Mouse (Mus musculus): ENCODE data around the gene Esam. TPM values are rescaled to one million over a fixed set of nuclear protein-coding genes. Genes with fewer than 3 reads are reported as not detected.

Esam gene
- total RNA-seq, 2 experiments from 2014 or later, result 88.8 to 91.3 TPM

GRCm38 (mm10) chr9:37530888-37531705, 3.2 kb downstream of the Esam start:
- DNase-seq, result peak; percentile 73

- DNase-seq, result no peak
Observed at GRCm38 (mm10) chr9:37536851-37537250, 9.0 kb downstream of the Esam start.

GRCm38 (mm10) chr9:37537658-37538250, 9.9 kb downstream of the Esam start:
- no peak for DNase-seq

DNA sequence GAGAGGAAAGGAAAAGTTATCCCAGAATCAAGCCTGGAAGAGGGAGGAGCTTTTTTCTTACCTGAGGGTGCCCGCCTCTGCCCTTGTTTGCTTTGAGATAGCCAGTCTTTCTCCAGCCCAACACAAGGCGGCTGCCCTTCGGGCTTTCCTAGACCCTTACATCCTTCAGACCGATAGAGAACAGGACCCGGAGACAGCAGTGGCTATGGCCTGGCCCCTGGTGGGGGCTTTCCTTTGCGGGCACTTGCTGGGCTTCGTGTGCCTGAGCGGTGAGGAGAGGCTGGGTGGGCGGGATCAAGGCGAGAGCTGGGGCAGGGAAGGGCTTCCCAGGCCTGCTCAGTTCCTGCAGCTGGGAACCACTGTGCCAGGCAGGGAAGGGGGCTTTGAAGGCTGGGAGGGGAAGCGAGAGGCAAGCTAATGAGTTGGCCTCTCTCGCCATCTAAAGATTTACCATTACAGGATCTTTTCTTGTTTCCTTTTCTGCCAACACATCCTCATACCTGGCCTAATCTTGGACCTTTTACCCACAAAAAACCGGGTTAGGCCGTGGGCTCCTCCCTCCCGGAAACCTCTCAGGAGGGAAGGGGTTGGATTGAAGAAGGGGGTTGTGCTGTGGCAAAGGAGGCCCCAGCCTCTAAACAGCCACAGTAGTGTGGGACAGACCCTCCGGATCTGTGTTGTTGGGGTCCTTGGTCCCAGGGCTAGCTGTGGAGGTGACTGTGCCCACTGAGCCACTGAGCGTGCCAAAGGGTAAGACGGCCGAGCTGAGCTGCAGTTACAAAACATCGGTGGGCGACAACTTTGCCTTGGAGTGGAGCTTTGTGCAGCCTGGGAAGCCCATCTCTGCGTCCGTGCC, 11.5 kb downstream of the Esam start, which contains the start of gene Vsig2:
Vsig2 (plus strand) TSS at position 86 of the 856 bp plus-strand sequence.
- no peak for DNase-seq

DNA sequence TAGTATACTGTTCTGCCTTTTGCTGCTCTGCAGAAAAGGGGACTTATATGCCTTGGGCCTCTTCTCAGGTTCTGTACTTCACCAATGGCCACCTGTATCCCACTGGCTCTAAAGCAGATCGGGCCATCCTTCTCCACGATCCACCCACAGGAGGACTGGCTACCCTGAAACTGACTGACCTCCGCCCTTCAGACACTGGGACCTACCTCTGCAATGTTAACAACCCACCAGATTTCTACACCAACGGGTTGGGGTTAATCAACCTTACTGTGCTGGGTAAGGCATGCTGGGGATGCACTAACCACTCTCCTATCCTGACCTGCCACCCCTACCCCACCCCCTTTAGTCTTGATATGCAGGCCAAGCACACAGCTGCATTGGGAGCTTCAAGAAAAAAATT, 12.3 kb downstream of the Esam start:
- DNase-seq, result no peak

DNA sequence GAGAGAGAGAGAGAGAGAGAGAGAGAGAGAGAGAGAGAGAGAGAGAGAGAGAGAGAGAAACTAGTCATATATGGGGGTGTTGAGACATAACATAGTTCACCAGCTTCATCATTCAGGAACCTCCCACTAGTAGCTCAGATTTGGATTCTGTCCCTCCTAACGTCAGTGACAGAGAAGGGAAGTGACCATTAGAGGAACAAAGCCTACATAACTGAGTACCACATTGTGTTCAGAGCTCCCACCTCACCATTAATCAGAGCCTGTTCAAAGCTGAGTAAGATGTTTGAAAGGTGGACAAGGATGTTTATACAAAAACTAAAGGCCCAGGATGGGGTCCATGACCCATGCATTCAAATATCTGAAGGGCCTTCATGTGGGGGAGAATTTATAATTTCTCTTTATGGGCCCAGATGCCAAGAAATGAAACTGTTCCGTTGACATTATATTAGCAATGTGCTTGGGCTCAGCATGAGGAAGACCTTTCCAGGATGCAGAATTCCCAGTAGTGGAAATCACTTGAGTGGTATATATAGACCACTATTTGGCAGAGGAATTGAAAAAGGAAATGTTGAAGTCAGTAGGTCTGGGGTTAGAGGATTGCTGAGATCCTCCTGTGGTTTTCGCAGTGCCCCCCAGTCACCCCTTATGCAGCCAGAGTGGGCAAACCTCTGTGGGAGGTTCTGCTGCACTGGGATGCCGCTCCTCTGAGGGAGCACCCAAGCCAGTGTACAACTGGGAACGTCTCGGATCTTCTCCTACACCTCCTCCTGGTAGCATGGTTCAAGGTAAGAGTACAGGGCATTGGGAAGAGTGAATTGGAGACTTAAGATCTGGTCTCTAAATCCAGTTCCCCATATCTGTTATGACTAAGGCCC, 13.1 kb downstream of the Esam start:
- DNase-seq, result no peak

DNA sequence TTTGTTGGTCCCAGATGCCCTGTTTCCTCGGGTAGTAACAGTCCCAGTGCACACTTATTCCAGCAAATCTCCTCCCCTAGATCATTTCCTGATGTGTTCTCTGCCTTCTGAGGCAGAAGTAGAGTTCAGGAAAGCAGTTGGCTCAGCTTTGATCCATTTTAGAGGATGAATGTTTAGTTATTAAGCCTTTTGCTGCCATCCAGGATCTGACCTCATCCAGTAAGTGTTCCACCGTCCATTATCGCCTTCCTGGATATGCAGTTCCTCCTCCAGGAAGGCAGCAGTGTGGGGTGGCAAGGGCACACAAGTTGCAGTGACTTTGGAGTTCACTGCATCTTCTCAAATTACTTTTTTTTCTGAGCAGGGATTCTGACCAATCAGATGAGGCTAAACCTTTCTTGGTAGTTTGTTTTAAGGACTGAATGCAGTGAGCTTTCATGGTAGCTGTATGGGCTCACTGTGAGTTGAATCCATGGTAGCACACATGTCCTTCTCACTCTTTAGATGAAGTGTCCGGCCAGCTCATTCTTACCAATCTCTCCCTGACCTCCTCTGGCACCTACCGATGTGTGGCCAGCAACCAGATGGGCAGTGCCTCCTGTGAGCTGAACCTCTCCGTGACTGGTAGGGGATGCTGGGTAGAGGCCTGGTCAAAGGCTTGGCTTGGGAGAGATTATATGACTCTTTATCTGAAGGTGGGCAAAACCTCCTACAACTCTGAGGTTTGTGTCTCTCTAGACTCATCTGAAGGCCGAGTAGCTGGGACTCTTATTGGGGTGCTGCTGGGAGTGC, 14.2 kb downstream of the Esam start:
- no peak for DNase-seq

DNA sequence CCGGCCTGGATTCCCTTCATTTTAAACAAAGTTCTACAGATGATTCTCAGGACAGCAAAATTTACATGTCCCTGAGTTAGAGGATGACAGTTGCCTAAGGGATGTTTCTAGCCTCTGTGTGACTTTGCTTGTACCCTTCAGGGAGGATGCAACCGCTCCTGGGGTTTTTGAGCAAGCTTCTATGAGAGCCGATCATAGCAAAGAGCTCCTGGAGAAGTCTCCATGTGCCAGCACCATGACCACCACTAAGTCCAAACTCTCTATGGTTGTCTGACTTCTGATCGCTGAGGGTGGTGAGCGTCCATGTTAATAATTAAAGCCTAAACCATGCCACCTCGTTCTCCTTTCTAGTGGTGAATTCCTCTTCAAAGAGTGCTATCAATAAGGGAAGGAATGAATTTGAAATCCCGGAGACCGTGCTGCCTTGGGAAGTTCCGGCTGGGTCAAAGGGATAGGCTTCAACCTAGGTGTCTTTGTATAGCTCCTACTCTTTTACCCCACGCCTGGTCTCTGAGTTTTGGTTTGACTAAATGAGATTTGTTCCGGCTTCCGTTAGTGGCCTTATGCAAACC, 16.1 kb downstream of the Esam start:
- no peak for DNase-seq

DNA sequence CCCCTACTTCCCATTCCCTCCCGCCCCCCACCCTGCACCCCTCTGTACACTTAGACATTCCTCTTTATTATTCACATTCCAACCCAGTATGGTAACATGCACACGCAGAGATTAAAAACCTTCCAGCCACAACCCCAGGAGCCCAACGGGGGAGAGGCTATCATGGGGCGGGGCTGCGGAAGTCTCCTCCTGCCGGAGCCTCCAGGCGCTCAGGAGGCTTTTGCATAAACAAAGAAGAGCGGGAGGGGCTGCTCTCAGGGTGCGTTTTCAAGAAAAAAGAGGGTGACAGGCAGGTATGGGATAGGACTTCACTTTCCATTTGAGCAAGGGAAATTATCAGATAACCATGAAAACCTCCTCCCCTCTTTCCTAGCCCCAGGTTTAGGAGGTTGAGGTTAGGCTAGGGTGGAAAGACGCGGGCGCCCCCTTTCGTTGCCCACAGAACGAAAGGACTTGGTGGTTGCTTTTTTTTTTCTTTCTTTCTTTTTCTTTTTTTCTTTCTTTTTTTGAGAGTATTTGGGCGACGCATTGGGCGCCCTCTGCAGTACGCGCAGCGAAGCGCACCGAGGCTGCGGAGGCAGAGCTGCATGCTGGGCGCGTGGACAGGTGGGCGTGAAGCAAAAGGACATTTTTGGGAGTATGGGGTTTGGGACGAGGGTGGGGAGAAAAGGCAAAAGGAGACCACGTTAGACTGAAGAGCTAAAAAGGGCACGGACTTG, 16.7 kb downstream of the Esam start:
- peak; percentile 79 for DNase-seq

DNA sequence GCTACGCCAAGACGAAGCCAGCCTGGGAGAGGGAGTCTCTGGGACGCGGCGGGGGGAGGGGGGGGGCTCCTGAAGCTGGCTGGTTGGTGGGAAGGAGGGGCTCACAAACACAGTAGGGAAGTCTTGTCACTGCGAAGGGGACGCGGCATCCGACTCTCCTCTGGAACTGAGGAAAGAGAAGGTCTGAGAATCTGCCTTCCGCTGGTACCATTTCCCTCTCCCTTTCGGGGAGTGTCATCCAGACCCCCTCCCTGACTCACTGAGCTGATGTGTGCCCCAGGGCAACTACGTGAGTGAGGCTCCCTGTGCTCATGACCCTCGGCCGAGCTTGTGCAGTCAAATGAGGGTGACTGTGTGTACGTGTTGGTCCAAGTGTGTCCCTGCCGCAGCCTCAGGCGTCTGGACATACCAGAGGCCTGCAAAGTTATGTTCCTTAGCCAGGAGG, 17.3 kb downstream of the Esam start:
- DNase-seq, result no peak

DNA sequence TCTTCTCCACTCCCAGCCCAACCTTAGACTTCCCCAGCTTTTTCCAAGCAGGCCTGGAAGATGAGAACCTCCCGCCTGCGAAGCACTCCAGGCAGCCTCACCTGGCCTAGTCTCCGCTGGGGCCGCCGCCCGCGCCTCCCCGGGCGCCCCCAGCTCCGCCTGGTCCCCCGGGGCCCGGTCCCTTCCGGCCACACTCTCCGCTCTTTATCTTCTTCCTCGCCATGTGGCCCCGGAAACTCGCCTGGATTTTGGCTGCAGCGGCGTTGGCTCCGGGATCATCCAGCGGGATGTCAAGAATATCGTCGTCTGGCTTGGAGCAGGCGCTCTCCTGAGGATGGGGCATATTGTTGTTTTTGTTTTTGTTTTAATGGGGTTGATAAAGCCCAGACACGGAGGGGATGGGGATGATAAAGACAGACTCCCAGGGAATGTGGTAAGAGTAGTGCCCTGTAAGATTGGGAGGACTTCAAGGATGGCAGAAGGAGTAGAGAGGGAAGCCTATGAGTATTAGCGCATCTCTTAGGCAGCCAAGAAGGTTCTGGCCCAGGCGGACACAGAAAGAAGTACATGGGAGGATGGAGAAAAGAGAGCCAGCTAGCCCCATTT, 18.1 kb downstream of the Esam start:
- DNase-seq, result no peak

- no peak for DNase-seq
Observed at GRCm38 (mm10) chr9:37546889-37547288, 19.0 kb downstream of the Esam start.

- no peak for DNase-seq
Observed at GRCm38 (mm10) chr9:37550435-37550834, 22.6 kb downstream of the Esam start.

DNA sequence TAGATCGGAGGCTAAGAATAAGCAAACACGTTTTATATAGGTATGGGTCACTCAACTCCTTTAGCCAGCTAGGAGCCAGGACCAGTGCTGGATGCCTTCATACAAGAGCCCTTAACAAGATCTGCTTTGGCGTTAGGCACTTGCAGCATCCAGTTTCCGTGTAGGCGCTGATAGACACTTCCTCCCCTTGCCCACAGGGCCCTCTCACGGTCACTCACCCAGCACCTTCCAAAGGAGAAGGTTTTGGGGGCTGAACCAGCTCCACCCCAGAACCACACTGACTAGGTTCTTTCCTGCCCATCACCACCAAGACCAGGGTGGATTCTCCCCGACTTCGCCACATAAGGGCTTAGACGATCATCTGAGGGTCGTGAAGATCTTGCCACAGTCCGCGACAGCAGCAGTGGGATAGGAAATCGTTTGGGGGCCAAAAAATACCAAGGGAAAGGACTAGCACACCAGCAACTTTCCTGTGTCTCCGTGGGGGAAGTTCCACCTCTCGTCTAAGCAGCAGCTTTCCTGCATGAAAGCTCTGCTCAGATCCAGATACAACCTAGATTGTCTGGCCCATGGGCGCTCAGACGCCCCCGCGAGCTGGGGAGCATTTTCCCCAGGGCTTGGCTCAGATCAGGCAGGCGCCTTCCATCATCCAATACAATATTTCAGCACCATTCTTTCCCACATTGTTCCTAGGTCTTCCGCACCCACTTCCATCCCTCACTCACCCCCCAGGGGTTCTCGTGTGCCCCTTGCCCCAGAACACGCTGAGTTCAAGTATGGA, 24.1 kb downstream of the Esam start:
- no peak for DNase-seq

DNA sequence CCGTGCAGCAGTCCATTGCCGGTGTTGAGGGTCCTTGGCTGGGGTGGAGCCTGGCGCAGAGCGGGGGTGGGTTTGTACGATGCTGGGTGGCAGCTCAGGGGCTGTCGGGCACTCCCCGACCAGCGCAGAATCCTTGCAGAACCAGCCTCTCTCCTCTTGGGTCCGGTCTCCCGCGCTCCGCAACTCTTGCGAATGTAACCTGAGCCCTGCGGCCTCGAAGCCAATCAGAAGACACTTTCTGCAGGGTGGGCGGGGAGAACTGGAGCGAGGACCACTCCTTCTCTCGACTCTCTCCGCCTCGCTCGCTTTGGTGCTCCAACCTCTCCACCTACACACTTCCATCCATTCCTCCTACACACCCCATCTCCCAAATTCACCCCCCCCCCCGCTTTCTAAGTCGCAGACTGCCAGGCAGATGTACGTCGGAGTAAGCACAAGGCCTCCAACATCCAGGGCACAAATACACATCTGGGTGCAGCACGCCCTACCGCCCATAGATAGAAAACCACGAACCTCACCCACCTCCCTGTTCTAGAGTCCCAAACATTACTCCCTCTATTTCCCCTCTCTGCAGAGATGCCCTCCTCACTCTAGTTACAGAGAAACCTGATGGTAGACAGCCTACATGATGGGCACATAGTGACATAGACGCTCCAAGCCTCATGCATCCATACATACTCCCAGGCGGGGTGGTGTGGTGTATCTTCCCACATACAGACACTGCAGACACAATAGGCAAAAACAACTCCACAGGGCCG, 24.8 kb downstream of the Esam start, which contains the start of gene Nrgn:
Nrgn (minus strand) TSS at position 369 of the 758 bp plus-strand sequence.
- peak; percentile 87 for DNase-seq

DNA sequence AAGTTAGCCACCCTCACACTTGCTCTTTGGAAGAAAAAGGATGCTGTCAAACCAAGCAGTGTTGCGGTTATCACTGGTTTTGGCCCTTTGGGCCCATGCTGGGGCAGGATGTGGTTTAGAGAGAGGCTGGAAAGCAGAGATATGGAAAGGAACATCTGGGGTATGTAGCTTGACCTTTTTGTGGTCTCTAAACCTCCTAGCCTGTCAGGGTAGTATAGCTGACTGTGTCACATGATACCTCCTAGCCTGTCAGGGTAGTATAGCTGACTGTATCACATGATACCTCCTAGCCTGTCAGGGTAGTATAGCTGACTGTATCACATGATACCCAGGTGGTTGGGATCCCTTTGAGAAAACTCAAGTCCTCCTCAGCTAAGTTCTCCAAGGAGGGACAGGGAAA, 26.4 kb downstream of the Esam start:
- DNase-seq, result no peak

DNA sequence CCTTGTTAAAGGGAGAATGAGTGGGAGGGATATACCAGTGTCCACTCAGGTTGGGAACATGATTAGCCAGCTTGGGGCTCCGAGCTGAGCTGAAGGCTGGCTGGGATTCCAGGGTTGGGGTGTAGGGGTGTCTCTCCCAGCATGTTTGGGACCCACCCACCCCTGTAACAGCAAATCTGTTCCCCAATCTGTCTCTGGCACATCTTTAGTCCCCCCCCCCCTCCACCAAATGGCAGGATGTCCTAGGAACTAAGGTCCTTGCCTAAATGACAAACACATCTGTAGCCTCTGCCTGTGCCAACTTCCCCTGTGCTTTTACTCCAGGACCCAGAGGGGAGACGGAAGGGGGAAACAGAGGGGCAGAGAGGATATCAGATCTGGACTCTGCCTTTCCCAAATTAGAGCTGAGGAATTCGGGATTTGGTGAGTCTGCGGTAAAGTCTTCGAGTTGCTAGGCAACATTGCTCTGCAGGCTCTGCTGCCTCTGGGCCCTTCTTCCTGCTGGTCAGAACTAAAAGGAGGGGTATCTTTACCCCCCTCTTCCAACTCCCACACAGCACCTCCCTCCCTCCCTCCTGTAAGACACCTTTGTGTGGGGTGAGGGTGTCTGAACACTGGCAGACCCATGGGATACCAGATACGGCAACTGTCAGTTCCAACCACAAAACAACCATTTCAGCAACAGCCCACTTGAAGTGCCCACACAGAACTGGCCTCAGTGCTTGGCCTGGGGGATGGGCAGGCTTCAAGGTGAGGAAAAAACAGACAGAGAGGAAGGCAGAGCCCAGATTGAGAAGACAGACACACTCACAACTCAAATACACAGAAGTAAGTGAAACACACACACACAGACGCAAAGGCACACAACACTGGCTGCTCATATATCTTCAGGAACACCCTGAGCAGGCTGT, 27.2 kb downstream of the Esam start, which contains the start of gene Siae:
Siae (plus strand) TSS at position 861 of the 911 bp plus-strand sequence.
- no peak for DNase-seq
